In genomic region chr8:124557476-124557875, GRCm38 (mm10) we compare ENCODE assay signal across 19 mouse cellular contexts. TPM values are rescaled to one million over a fixed set of nuclear protein-coding genes. Genes with fewer than 3 reads are reported as not detected.
A peak's percentile ranks its signal among the peaks of the same experiment; 100 is the strongest.
DNase-seq lines count a peak whose midpoint lies in the region; ATAC-seq and TF ChIP-seq lines count a peak whose summit lies in the region.
"Had no signal": no experiment of that assay in that cellular context is flagged by ENCODE, and none has a peak within 500 bp of the region (broad histone marks: within the 10 kb centered on the region; RNA-seq: fewer than 3 reads in every experiment).

No protein-coding gene starts in this region.

- peaks cover 25% of the 10 kb centered on the region for H3K4me1 ChIP-seq in hindbrain, embryonic 10.5 days (replicated peaks)
- H3K4me1 ChIP-seq in hindbrain, embryonic 11.5 days (replicated peaks; ENCODE audit: control insufficient read depth, insufficient read depth, low read length) = peaks cover 6% of the 10 kb centered on the region; the same call in 1 of the 2 replicates
- 0 out of 2 replicates have a peak, but pooled peaks cover 2% of the 10 kb centered on the region for H3K4me1 ChIP-seq in stomach, embryonic 16.5 days (ENCODE audit: control insufficient read depth, insufficient read depth, low read length)
- H3K4me1 ChIP-seq in stomach, postnatal 0 days (replicated peaks; ENCODE audit: control insufficient read depth, insufficient read depth) = no peaks in the 10 kb centered on the region
- peaks cover 18% of the 10 kb centered on the region for H3K4me1 ChIP-seq in hindbrain, postnatal 0 days (ENCODE audit: insufficient read depth, low read length)
- H3K4me1 ChIP-seq: liver, embryonic 15.5 days had no signal

- no peak for TF ChIP-seq EP300 in stomach, postnatal 0 days (optimal IDR thresholded peaks at IDR 0.05)

- no peak for ATAC-seq in hindbrain, embryonic 11.5 days (ENCODE audit: low FRiP score)
- ATAC-seq in stomach, embryonic 16.5 days (ENCODE audit: insufficient read depth, low FRiP score) = no peak
- ATAC-seq in stomach, postnatal 0 days (ENCODE audit: low FRiP score, low TSS enrichment) = no peak
- no peak for ATAC-seq in hindbrain, postnatal 0 days

- no peak overlapping the region for H3K4me2 ChIP-seq in hindbrain, embryonic 11.5 days (replicated peaks; ENCODE audit: low read depth, low read length)
- peak overlapping the region; percentile 13; the same call in 1 of the 2 replicates for H3K4me2 ChIP-seq in stomach, embryonic 16.5 days (ENCODE audit: low read depth, low read length)
- H3K4me2 ChIP-seq in stomach, postnatal 0 days (replicated peaks; ENCODE audit: low read depth) = no peak overlapping the region
- no peak overlapping the region for H3K4me2 ChIP-seq in hindbrain, postnatal 0 days (ENCODE audit: low read depth, low read length)
- H3K4me2 ChIP-seq: liver, embryonic 15.5 days had no signal

- H3K27ac ChIP-seq in hindbrain, embryonic 10.5 days = peak overlapping the region; percentile 41; the same call in 1 of the 2 replicates
- H3K27ac ChIP-seq in hindbrain, embryonic 11.5 days (ENCODE audit: low read depth, low read length) = no peak overlapping the region
- no peak overlapping the region for H3K27ac ChIP-seq in stomach, embryonic 16.5 days (ENCODE audit: low read length)
- no peak overlapping the region for H3K27ac ChIP-seq in stomach, postnatal 0 days (replicated peaks)
- peak overlapping the region; percentile 83 for H3K27ac ChIP-seq in hindbrain, postnatal 0 days
- H3K27ac ChIP-seq: heart, adult 2 months; liver, embryonic 15.5 days had no signal

- H3K9ac ChIP-seq in hindbrain, embryonic 11.5 days (ENCODE audit: low read depth, low read length) = no peak overlapping the region
- 0 out of 2 replicates have a peak overlapping the region, but pooled peaks have one; percentile 2 for H3K9ac ChIP-seq in stomach, embryonic 16.5 days (ENCODE audit: low read length)
- no peak overlapping the region for H3K9ac ChIP-seq in stomach, postnatal 0 days (ENCODE audit: low read length)
- no peak overlapping the region for H3K9ac ChIP-seq in hindbrain, postnatal 0 days (replicated peaks; ENCODE audit: low read length)
- H3K9ac ChIP-seq: liver, embryonic 15.5 days had no signal

- DNase-seq in hindbrain, embryonic 10.5 days (ENCODE audit: low spot score) = no peak
- no peak for DNase-seq in hindbrain, embryonic 11.5 days (ENCODE audit: low spot score)
- DNase-seq in stomach, postnatal 0 days (ENCODE audit: low spot score) = no peak
- DNase-seq in hindbrain, postnatal 0 days (ENCODE audit: low spot score) = no peak
- DNase-seq in thymus, adult 18-20 months = no peak
- DNase-seq in ovary, adult 18-20 months (ENCODE audit: low spot score) = no peak
- DNase-seq in thymus, postnatal 25 days = no peak
- DNase-seq: adrenal gland, postnatal 25 days; B cell, adult 2 months; heart, adult 2 months; heart, postnatal 14 days; retina, postnatal 1 day; thymus, adult 2 months had no signal

- H3K27me3 ChIP-seq in hindbrain, embryonic 10.5 days (ENCODE audit: insufficient read depth, poor library complexity, severe bottlenecking) = no peaks in the 10 kb centered on the region
- H3K27me3 ChIP-seq in hindbrain, embryonic 11.5 days (ENCODE audit: control insufficient read depth, insufficient read depth, low read length) = no peaks in the 10 kb centered on the region
- H3K27me3 ChIP-seq in stomach, embryonic 16.5 days (ENCODE audit: control insufficient read depth, insufficient read depth, low read length) = no peaks in the 10 kb centered on the region
- no peaks in the 10 kb centered on the region for H3K27me3 ChIP-seq in stomach, postnatal 0 days (ENCODE audit: control insufficient read depth, insufficient read depth, low read length)
- no peaks in the 10 kb centered on the region for H3K27me3 ChIP-seq in hindbrain, postnatal 0 days (ENCODE audit: insufficient read depth, low read length)
- H3K27me3 ChIP-seq: liver, embryonic 15.5 days had no signal

- peaks cover 6% of the 10 kb centered on the region for H3K36me3 ChIP-seq in hindbrain, embryonic 10.5 days
- no peaks in the 10 kb centered on the region for H3K36me3 ChIP-seq in hindbrain, embryonic 11.5 days (ENCODE audit: control insufficient read depth, insufficient read depth, low read length)
- peaks cover 3% of the 10 kb centered on the region for H3K36me3 ChIP-seq in stomach, embryonic 16.5 days (ENCODE audit: control insufficient read depth, insufficient read depth, low read length)
- H3K36me3 ChIP-seq in stomach, postnatal 0 days (ENCODE audit: control insufficient read depth, insufficient read depth, low read length) = peaks cover 4% of the 10 kb centered on the region; the same call in 1 of the 2 replicates
- H3K36me3 ChIP-seq in hindbrain, postnatal 0 days (ENCODE audit: insufficient read depth, low read length) = peaks cover 5% of the 10 kb centered on the region; the same call in 1 of the 2 replicates

- WGBS in hindbrain, embryonic 10.5 days = 60% methylated on average over 5 of the region's 5 CpGs
- whole genome bisulfite sequencing in hindbrain, embryonic 11.5 days = 60% methylated on average over 5 of the region's 5 CpGs
- WGBS in stomach, embryonic 16.5 days = 70% methylated on average over 5 of the region's 5 CpGs
- 52% methylated on average over 5 of the region's 5 CpGs for WGBS in stomach, postnatal 0 days
- WGBS in hindbrain, postnatal 0 days = 53% methylated on average over 5 of the region's 5 CpGs

- no peak overlapping the region for H3K4me3 ChIP-seq in hindbrain, embryonic 10.5 days
- H3K4me3 ChIP-seq in hindbrain, embryonic 11.5 days (ENCODE audit: low read depth, low read length) = no peak overlapping the region
- no peak overlapping the region for H3K4me3 ChIP-seq in stomach, embryonic 16.5 days (replicated peaks; ENCODE audit: low read length)
- H3K4me3 ChIP-seq in stomach, postnatal 0 days (ENCODE audit: low read depth, low read length) = no peak overlapping the region
- no peak overlapping the region for H3K4me3 ChIP-seq in hindbrain, postnatal 0 days (ENCODE audit: low read length)
- H3K4me3 ChIP-seq: heart, adult 2 months; liver, embryonic 15.5 days had no signal

- no peaks in the 10 kb centered on the region for H3K9me3 ChIP-seq in hindbrain, embryonic 10.5 days
- H3K9me3 ChIP-seq in hindbrain, embryonic 11.5 days (ENCODE audit: control insufficient read depth, low read length) = no peaks in the 10 kb centered on the region
- no peaks in the 10 kb centered on the region for H3K9me3 ChIP-seq in stomach, embryonic 16.5 days (replicated peaks; ENCODE audit: control insufficient read depth, low read length)
- no peaks in the 10 kb centered on the region for H3K9me3 ChIP-seq in stomach, postnatal 0 days (ENCODE audit: control insufficient read depth, low read length)
- no peaks in the 10 kb centered on the region for H3K9me3 ChIP-seq in hindbrain, postnatal 0 days (ENCODE audit: low read length)
- H3K9me3 ChIP-seq: G1E; liver, embryonic 15.5 days had no signal

- no peak for TF ChIP-seq CTCF in stomach, postnatal 0 days (IDR thresholded peaks at IDR 0.05; ENCODE audit: low read depth)
- TF ChIP-seq CTCF in hindbrain, postnatal 0 days (IDR thresholded peaks at IDR 0.05; ENCODE audit: low read depth) = no peak

RNA-seq across cellular contexts. Expression of gene Agt, which starts 12.0 kb away (rescaled TPM):
- not detected in 2 replicates for polyA plus RNA-seq in hindbrain, embryonic 10.5 days (2016; fragmentation: Nextera tagmentation; extraction: Ambion mirVana)
- polyA plus RNA-seq in hindbrain, embryonic 11.5 days (2014; fragmentation: Nextera tagmentation; extraction: Ambion mirVana) = 0.14 and 0.15 TPM in 2 replicates
- polyA plus RNA-seq in stomach, embryonic 16.5 days (2015; fragmentation: Nextera tagmentation; extraction: Ambion mirVana) = 20.0 and 22.6 TPM in 2 replicates
- polyA plus RNA-seq in stomach, postnatal 0 days (2015; fragmentation: Nextera tagmentation; extraction: Ambion mirVana) = 42.8 and 44.5 TPM in 2 replicates
- total RNA-seq in hindbrain, postnatal 0 days (2014; rRNA removed) = 101 and 162 TPM in 2 replicates
- polyA plus RNA-seq in hindbrain, postnatal 0 days (2015; fragmentation: Nextera tagmentation; extraction: Ambion mirVana) = 95.3 and 112 TPM in 2 replicates
- total RNA-seq: G1E had no signal
- polyA plus RNA-seq: G1E; limb, embryonic 11.5 days had no signal

RNA-seq across cellular contexts. Expression of gene Capn9, which starts 18.4 kb away (rescaled TPM):
- polyA plus RNA-seq in hindbrain, embryonic 10.5 days (2016; fragmentation: Nextera tagmentation; extraction: Ambion mirVana) = not detected in 2 replicates
- 0.08 TPM in 1 of 2 replicates, not detected in the other for polyA plus RNA-seq in hindbrain, embryonic 11.5 days (2014; fragmentation: Nextera tagmentation; extraction: Ambion mirVana)
- 0.31 and 0.34 TPM in 2 replicates for polyA plus RNA-seq in stomach, embryonic 16.5 days (2015; fragmentation: Nextera tagmentation; extraction: Ambion mirVana)
- 12.8 and 17.6 TPM in 2 replicates for polyA plus RNA-seq in stomach, postnatal 0 days (2015; fragmentation: Nextera tagmentation; extraction: Ambion mirVana)
- total RNA-seq in hindbrain, postnatal 0 days (2014; rRNA removed) = not detected in 2 replicates
- 0.29 and 0.39 TPM in 2 replicates for polyA plus RNA-seq in hindbrain, postnatal 0 days (2015; fragmentation: Nextera tagmentation; extraction: Ambion mirVana)
- total RNA-seq: common myeloid progenitor, adult 5-6 weeks; G1E; heart, adult 2 months had no signal
- polyA plus RNA-seq: G1E; heart, adult 2 months; limb, embryonic 11.5 days; neural tube, embryonic 11.5 days had no signal

RNA-seq across cellular contexts. Expression of gene Cog2, which starts 36.9 kb away (rescaled TPM):
- 41.1 and 43.3 TPM in 2 replicates for polyA plus RNA-seq in hindbrain, embryonic 10.5 days (2016; fragmentation: Nextera tagmentation; extraction: Ambion mirVana)
- polyA plus RNA-seq in hindbrain, embryonic 11.5 days (2014; fragmentation: Nextera tagmentation; extraction: Ambion mirVana) = 35.8 and 39.5 TPM in 2 replicates
- polyA plus RNA-seq in stomach, embryonic 16.5 days (2015; fragmentation: Nextera tagmentation; extraction: Ambion mirVana) = 38.2 and 40.7 TPM in 2 replicates
- polyA plus RNA-seq in stomach, postnatal 0 days (2015; fragmentation: Nextera tagmentation; extraction: Ambion mirVana) = 23.3 and 24.9 TPM in 2 replicates
- total RNA-seq in hindbrain, postnatal 0 days (2014; rRNA removed) = 29.4 and 30.0 TPM in 2 replicates
- polyA plus RNA-seq in hindbrain, postnatal 0 days (2015; fragmentation: Nextera tagmentation; extraction: Ambion mirVana) = 17.3 and 21.4 TPM in 2 replicates

Comparison
In these comparisons a context has a peak if more than half of its experiments do, and no peak if none do; other contexts are left out.
1. H3K27ac ChIP-seq: peak in hindbrain, embryonic 10.5 days (single experiment) and hindbrain, postnatal 0 days (single experiment); none in hindbrain, embryonic 11.5 days (single experiment), stomach, embryonic 16.5 days (single experiment) and stomach, postnatal 0 days (single experiment).
2. RNA of gene Agt, which starts 12.0 kb away (polyA plus RNA-seq): 95.3 to 112 TPM in hindbrain, postnatal 0 days, 42.8 to 44.5 TPM in stomach, postnatal 0 days and 20.0 to 22.6 TPM in stomach, embryonic 16.5 days; 0.14 to 0.15 TPM in hindbrain, embryonic 11.5 days and not detected in hindbrain, embryonic 10.5 days; every median in the first group is over 10 times any median in the second.